ENCODE assay signal across 26 mouse cellular contexts in the genomic region with DNA sequence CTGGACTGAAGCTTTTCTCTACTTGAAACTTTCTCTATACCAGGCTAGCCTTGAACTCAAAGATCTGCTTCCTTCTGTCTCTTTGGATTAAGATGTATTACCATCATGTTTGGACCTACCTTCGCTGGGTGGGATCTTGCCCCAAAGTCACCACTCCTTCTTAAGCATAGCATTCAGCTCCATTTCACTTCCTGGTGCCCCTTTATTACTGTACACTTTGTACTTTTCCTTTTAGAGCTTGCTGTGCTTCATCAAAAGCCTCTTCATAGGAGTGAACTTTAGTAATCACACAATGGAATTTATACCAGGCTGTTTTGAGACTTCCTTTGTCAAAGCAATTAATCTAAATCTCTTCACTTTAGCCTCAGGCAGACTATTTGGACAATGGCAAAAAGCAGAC.
"Had no signal": no experiment of that assay in that cellular context is flagged by ENCODE, and none has a peak within 500 bp of the region (broad histone marks: within the 10 kb centered on the region; RNA-seq: fewer than 3 reads in every experiment).

No protein-coding gene starts in this region.

- DNase-seq: gastrocnemius, postnatal 14 days; gastrocnemius, postnatal 36 days; heart, adult 11 months; heart, adult 2 months; heart, postnatal 10 days; heart, postnatal 4 days; kidney, adult 11 months; kidney, adult 2 months; kidney, adult 9 months; kidney, postnatal 14 days; kidney, postnatal 36 days; layer of hippocampus, adult 9-11 months; layer of hippocampus, postnatal 36 days; liver had no signal

- H3K27me3 ChIP-seq: heart, embryonic 12.5 days; hindbrain, embryonic 12.5 days; kidney, embryonic 15.5 days; limb, embryonic 12.5 days had no signal

- H3K4me3 ChIP-seq: heart, adult 2 months; heart, embryonic 12.5 days; hindbrain, embryonic 10.5 days; hindbrain, embryonic 12.5 days; kidney, embryonic 15.5 days; limb, embryonic 10.5 days; limb, embryonic 12.5 days had no signal

- H3K9me3 ChIP-seq: heart, embryonic 12.5 days; hindbrain, embryonic 10.5 days; hindbrain, embryonic 12.5 days; kidney, embryonic 15.5 days; limb, embryonic 10.5 days; limb, embryonic 12.5 days had no signal

- H3K4me2 ChIP-seq: heart, embryonic 12.5 days; hindbrain, embryonic 12.5 days; hindbrain, embryonic 14.5 days; kidney, embryonic 15.5 days; limb, embryonic 12.5 days; liver, embryonic 11.5 days had no signal

- H3K27ac ChIP-seq: heart, adult 2 months; hindbrain, embryonic 10.5 days; hindbrain, embryonic 12.5 days; hindbrain, embryonic 14.5 days; kidney, embryonic 15.5 days; kidney, postnatal 0 days; limb, embryonic 10.5 days; limb, embryonic 12.5 days; liver, embryonic 14.5 days had no signal

- H3K9ac ChIP-seq: heart, embryonic 12.5 days; hindbrain, embryonic 12.5 days; hindbrain, embryonic 14.5 days; kidney, embryonic 15.5 days; limb, embryonic 12.5 days; liver, embryonic 14.5 days had no signal

- ATAC-seq: hindbrain, embryonic 16.5 days; inflammation-experienced regulatory T-cells, adult 6 months had no signal

- H3K4me1 ChIP-seq: hindbrain, embryonic 10.5 days; hindbrain, embryonic 12.5 days; limb, embryonic 10.5 days; limb, embryonic 12.5 days had no signal
